Mouse (Mus musculus) stomach, postnatal 0 days (tissue): ENCODE measurements at regions not wholly inside any gene's neighbourhood (a gene's known extent, or its start where the extent isn't known, plus 50 kb on each side); places are given as distances from the start of the nearest gene placed in this dataset.

Experiments
- ATAC-seq: fragments of 200-750 bp; cut with Nextera tagmentation; 2 replicates; pipeline ENCODE4 v1.8.0; 2017; ENCODE audit not compliant: low FRiP score, low TSS enrichment
- DNase-seq: peaks from one replicate; pipeline ENCODE4 v3.0.0-alpha.2; 2016; ENCODE audit warnings: low spot score
- H3K27ac ChIP-seq: fragments of 300-500 bp; sonication (generic); replicated peaks from 2 replicates; pipeline ENCODE4 v1.5.1; 2014; ENCODE audit warnings: mild to moderate bottlenecking, control low read depth
- H3K27me3 ChIP-seq: fragments of 300-500 bp; sonication (generic); 2 replicates; pipeline ENCODE4 v1.6.1; 2014; ENCODE audit warnings: low read length; ENCODE audit not compliant: control insufficient read depth, insufficient read depth
- H3K36me3 ChIP-seq: fragments of 300-500 bp; sonication (generic); 2 replicates; pipeline ENCODE4 v1.6.1; 2014; ENCODE audit warnings: low read length, mixed read lengths; ENCODE audit not compliant: control insufficient read depth, insufficient read depth
- H3K4me1 ChIP-seq: fragments of 300-500 bp; sonication (generic); replicated peaks from 2 replicates; pipeline ENCODE4 v1.6.1; 2014; ENCODE audit warnings: antibody characterized with exemption; ENCODE audit not compliant: control insufficient read depth, insufficient read depth
- H3K4me2 ChIP-seq: fragments of 300-500 bp; sonication (generic); replicated peaks from 2 replicates; pipeline ENCODE4 v1.6.1; 2014; ENCODE audit warnings: low read depth, mild to moderate bottlenecking, control low read depth, moderate library complexity
- H3K4me3 ChIP-seq: fragments of 300-500 bp; sonication (generic); 2 replicates; pipeline ENCODE4 v1.5.1; 2014; ENCODE audit warnings: low read depth, low read length, control low read depth
- H3K9ac ChIP-seq: fragments of 300-500 bp; sonication (generic); 2 replicates; pipeline ENCODE4 v1.6.1; 2014; ENCODE audit warnings: mild to moderate bottlenecking, low read length, control low read depth, mixed read lengths
- H3K9me3 ChIP-seq: fragments of 300-500 bp; sonication (generic); 2 replicates; pipeline ENCODE4 v1.6.1; 2016; ENCODE audit warnings: low read length; ENCODE audit not compliant: control insufficient read depth
- CTCF ChIP-seq: IDR thresholded peaks from 2 replicates; pipeline ENCODE4 v1.5.1; 2016; ENCODE audit warnings: antibody characterized with exemption, low read depth, mild to moderate bottlenecking, moderate library complexity
- EP300 ChIP-seq: optimal IDR thresholded peaks from 2 replicates; pipeline ENCODE3; 2016; ENCODE audit warnings: antibody characterized with exemption
- WGBS: fragments of 180-500 bp; shearing (Covaris S2); extraction: QIAGEN DNeasy Blood & Tissue Kit; methylation state at CpG from one replicate; pipeline ENCODE4 v1.1.7; 2014; 5-methylcytosine and 5-hydroxymethylcytosine counted together

DNA sequence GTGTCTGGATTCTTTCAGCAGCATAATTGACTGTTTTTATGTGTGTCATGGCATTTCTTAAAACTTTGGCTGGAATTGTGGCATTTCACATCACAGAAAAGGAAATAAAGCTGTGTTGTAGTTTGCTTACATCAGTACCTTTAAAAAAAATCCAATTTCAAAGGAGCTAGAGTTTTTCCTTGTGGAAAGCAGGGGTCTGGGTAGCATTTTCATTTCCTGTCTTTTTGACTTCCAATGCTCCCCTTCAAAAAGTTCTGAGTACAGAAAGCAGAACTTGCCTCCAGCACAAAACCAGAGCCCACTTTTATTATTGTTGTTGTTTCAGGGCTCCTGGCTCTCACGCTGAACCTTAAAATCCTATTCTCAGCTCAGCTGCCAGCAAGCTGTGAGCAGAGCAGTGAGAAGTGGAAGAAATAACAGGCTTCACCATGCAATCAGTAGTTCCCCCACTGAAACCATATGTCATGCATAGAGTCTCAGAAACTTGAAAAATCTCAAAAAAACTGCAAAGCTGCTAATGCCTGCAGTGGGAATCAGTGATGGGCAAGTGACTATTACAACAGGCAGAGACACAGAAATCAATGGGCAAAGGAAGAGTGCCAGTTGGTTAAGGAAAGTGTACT, 668.3 kb downstream of the Epha7 start:
- no peak overlapping the region for H3K9ac ChIP-seq
- TF ChIP-seq CTCF (no peak), EP300 (no peak)
- no peaks in the 10 kb centered on the region for H3K4me1 ChIP-seq
- H3K4me3 ChIP-seq, result no peak overlapping the region
- H3K27me3 ChIP-seq, result no peaks in the 10 kb centered on the region
- no peaks in the 10 kb centered on the region for H3K36me3 ChIP-seq
- 33% methylated on average over 1 of the region's 1 CpGs for WGBS
- H3K27ac ChIP-seq, result no peak overlapping the region
- H3K4me2 ChIP-seq, result no peak overlapping the region
- no peaks in the 10 kb centered on the region for H3K9me3 ChIP-seq
- ATAC-seq (no peak), DNase-seq (no peak)

DNA sequence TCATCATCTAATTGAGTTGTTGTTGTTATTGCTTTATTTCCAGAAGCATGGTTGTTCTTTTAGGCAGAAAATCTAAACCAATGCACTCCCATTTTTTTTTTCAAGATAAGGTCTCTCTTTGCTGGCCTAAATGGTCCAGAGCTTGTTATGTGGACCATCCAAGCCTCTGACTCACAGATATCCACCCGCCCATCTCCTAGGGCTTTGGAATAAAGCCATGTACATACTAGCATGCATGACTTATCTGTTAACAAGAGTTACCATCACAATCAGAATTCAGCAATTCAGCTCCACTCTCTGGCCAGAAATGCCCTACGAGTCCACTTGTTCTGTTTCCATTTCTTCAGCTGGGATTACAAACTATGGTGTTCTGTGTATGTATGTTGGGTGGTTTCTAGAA, 669.5 kb downstream of the Epha7 start:
- no peak overlapping the region for H3K27ac ChIP-seq
- H3K9me3 ChIP-seq, result no peaks in the 10 kb centered on the region
- WGBS, result 76% methylated on average over 2 of the region's 2 CpGs
- H3K4me2 ChIP-seq, result no peak overlapping the region
- H3K27me3 ChIP-seq, result no peaks in the 10 kb centered on the region
- ATAC-seq (no peak), DNase-seq (no peak)
- no peak for TF ChIP-seq CTCF
- TF ChIP-seq EP300, result no peak
- H3K4me3 ChIP-seq, result no peak overlapping the region
- no peak overlapping the region for H3K9ac ChIP-seq
- H3K36me3 ChIP-seq, result no peaks in the 10 kb centered on the region
- no peaks in the 10 kb centered on the region for H3K4me1 ChIP-seq

DNA sequence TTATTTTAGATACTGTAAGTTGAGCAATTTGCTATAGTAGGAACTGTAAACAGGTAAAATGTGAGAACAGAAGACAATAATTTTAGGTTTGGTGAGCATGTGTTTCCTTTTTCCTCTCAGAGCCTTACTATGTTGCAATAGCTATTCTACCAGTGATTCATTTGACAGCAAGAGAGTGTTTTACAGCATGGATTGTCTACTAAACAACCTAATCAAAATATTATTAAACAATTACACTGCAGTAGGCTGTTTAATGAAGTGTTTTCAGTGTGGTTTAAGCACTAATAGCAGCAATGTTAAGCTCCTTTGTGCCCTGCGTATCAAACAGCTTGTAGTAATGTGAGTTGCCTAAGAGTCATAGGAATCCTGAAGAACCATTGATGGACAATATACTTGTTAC, 687.9 kb downstream of the Epha7 start:
- Histone ChIP-seq H3K4me3 (no peak overlapping the region), H3K4me2 (no peak overlapping the region), H3K27me3 (no peaks in the 10 kb centered on the region), H3K9me3 (no peaks in the 10 kb centered on the region), H3K4me1 (no peaks in the 10 kb centered on the region), H3K27ac (no peak overlapping the region), H3K9ac (no peak overlapping the region), H3K36me3 (no peaks in the 10 kb centered on the region)
- DNase-seq, result no peak
- 76% methylated on average over 1 of the region's 1 CpGs for WGBS
- ATAC-seq, result no peak
- no peak for TF ChIP-seq CTCF

DNA sequence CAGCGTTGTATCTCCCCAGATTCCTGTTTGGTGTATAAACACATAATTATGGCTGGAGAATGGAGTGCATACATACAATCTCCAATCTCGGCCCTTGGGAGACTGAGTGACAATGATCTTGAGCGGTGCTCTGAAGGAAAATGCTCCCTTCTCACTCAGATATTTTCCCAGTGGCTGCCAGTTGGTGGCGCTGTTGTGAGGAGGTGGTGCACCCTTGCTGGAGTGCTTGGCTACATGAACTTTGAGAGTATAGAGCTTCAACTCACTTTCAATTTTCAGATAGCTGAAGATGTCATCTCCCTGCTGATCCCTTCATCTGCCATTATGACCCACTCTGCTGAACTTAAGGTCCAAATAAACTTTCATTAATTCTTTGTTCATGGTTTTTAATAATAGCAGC, 712.1 kb downstream of the Epha7 start:
- Histone ChIP-seq H3K27ac (no peak overlapping the region), H3K27me3 (no peaks in the 10 kb centered on the region), H3K4me1 (no peaks in the 10 kb centered on the region), H3K36me3 (no peaks in the 10 kb centered on the region), H3K9me3 (no peaks in the 10 kb centered on the region), H3K9ac (no peak overlapping the region), H3K4me2 (no peak overlapping the region), H3K4me3 (no peak overlapping the region)
- peak; percentile 46 for TF ChIP-seq CTCF
- TF ChIP-seq EP300, result no peak
- WGBS, result 55% methylated on average over 4 of the region's 4 CpGs
- no peak for DNase-seq
- ATAC-seq, result no peak

DNA sequence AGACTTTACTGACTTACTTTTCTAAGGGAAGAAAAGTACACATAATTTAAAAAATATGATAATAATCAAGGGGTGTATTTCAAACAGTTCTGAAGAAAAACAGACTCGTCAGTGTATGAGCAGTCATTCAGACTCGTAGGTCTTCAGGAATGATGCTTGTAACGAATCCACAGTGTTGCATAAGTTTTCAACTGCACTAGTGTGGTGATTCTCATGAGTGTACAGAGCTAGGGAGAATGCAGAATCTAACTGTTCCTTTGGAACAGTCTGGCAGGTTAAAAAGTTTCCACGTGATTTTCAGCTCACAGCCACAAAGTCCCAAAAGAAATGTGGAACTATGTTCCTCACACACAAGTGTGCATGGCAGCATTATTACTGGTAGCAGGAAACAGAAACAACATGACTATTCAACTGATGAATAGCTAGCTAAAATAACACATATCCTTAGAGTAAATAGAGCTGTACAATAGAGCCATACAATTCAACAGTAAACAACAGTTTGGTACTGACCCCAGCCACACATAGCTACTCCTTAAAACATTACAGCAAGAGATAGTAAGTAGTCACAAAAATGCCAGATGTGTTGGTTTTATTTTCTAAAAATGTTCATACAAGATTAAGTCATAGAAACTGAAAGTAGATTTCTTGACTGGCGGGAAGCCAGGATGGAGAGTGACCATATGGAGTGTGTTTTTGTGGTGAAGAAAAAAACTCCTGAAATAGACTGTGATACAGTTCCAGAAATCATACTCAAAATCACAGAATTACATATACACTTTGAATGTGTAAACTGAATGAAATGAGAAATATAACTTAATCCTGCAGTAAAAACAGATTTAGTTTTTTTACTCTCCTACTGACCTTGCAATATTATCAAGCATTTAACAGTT, 713.1 kb downstream of the Epha7 start:
- ATAC-seq (no peak), DNase-seq (no peak)
- H3K9ac ChIP-seq, result no peak overlapping the region
- 63% methylated on average over 5 of the region's 5 CpGs for WGBS
- TF ChIP-seq EP300 (no peak), CTCF (no peak)
- H3K36me3 ChIP-seq, result no peaks in the 10 kb centered on the region
- no peaks in the 10 kb centered on the region for H3K4me1 ChIP-seq
- H3K4me3 ChIP-seq, result no peak overlapping the region
- H3K27me3 ChIP-seq, result no peaks in the 10 kb centered on the region
- no peak overlapping the region for H3K4me2 ChIP-seq
- H3K27ac ChIP-seq, result no peak overlapping the region
- no peaks in the 10 kb centered on the region for H3K9me3 ChIP-seq
